ENCODE assay signal across 11 mouse cellular contexts in the genomic region with DNA sequence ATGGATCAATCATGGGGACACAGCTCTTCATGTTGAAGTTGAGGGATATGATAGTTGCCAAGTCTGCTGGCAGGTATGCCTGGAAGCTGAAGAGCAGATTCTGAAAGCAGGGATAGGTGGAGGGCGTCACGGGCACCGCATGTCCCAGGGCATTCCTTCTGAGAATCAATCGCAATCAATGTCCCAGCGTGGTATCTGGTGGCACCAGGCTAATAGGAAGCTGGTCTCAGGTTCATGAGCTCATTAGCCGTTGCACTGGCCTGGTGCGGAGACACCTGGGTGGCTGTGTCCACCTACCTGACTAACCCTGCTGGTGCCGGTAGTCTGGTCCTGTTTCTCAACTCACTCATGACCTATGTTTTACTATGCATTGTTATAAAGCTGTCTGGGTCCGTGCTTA. TPM values are rescaled to one million over a fixed set of nuclear protein-coding genes. Genes with fewer than 3 reads are reported as not detected.
A peak's percentile ranks its signal among the peaks of the same experiment; 100 is the strongest.
DNase-seq lines count a peak whose midpoint lies in the region; ATAC-seq lines count a peak whose summit lies in the region.
"Had no signal": no experiment of that assay in that cellular context is flagged by ENCODE, and none has a peak within 500 bp of the region (broad histone marks: within the 10 kb centered on the region; RNA-seq: fewer than 3 reads in every experiment).

No protein-coding gene starts in this region.

- DNase-seq in forebrain, embryonic 11.5 days (ENCODE audit: low spot score), result no peak
- DNase-seq in hindbrain, embryonic 14.5 days (ENCODE audit: low spot score), result no peak
- peak; percentile 17 for DNase-seq in embryonic facial prominence, embryonic 10.5 days (ENCODE audit: low spot score)
- peak; percentile 68 for DNase-seq in limb, embryonic 11.5 days (ENCODE audit: low spot score)
- no peak for DNase-seq in spleen, adult 12 weeks (ENCODE audit: low spot score)
- DNase-seq in Muller cell, postnatal 12 days (ENCODE audit: inconsistent ontology term), result no peak

- no peak overlapping the region for H3K4me2 ChIP-seq in forebrain, embryonic 12.5 days
- H3K4me2 ChIP-seq in forebrain, embryonic 11.5 days (ENCODE audit: low read depth, low read length, severe bottlenecking), result no peak overlapping the region
- no peak overlapping the region for H3K4me2 ChIP-seq in hindbrain, embryonic 13.5 days
- H3K4me2 ChIP-seq in hindbrain, embryonic 14.5 days (replicated peaks), result no peak overlapping the region
- H3K4me2 ChIP-seq in limb, embryonic 11.5 days (ENCODE audit: low read depth, severe bottlenecking), result no peak overlapping the region
- H3K4me2 ChIP-seq: liver, embryonic 12.5 days had no signal

- 0 out of 2 replicates have a peak, but pooled peaks have one; percentile 39 for ATAC-seq in forebrain, embryonic 12.5 days (ENCODE audit: low FRiP score)
- no peak for ATAC-seq in forebrain, embryonic 11.5 days (replicated peaks; ENCODE audit: low FRiP score)
- ATAC-seq in hindbrain, embryonic 13.5 days (ENCODE audit: low FRiP score), result peak; percentile 43; the same call in 1 of the 2 replicates
- no peak for ATAC-seq in hindbrain, embryonic 14.5 days (ENCODE audit: low FRiP score)
- peak; percentile 63 for ATAC-seq in limb, embryonic 11.5 days (ENCODE audit: insufficient number of reproducible peaks, low FRiP score, low TSS enrichment, low read depth)
- ATAC-seq: midbrain, embryonic 16.5 days had no signal

- no peaks in the 10 kb centered on the region for H3K36me3 ChIP-seq in forebrain, embryonic 12.5 days (replicated peaks)
- no peaks in the 10 kb centered on the region for H3K36me3 ChIP-seq in forebrain, embryonic 11.5 days (ENCODE audit: control insufficient read depth, insufficient read depth, low read length)
- H3K36me3 ChIP-seq in hindbrain, embryonic 13.5 days, result peaks cover 3% of the 10 kb centered on the region; the same call in 1 of the 2 replicates
- no peaks in the 10 kb centered on the region for H3K36me3 ChIP-seq in hindbrain, embryonic 14.5 days (replicated peaks; ENCODE audit: control insufficient read depth, insufficient read depth)
- peaks cover 42% of the 10 kb centered on the region for H3K36me3 ChIP-seq in embryonic facial prominence, embryonic 10.5 days (replicated peaks)
- no peaks in the 10 kb centered on the region for H3K36me3 ChIP-seq in limb, embryonic 11.5 days (ENCODE audit: control insufficient read depth, insufficient read depth, low read length)
- H3K36me3 ChIP-seq: G1E had no signal

- H3K4me1 ChIP-seq in forebrain, embryonic 12.5 days, result no peaks in the 10 kb centered on the region
- no peaks in the 10 kb centered on the region for H3K4me1 ChIP-seq in forebrain, embryonic 11.5 days (replicated peaks; ENCODE audit: control insufficient read depth, insufficient read depth, low read length)
- H3K4me1 ChIP-seq in hindbrain, embryonic 13.5 days (replicated peaks), result peaks cover 6% of the 10 kb centered on the region; the same call in 1 of the 2 replicates
- H3K4me1 ChIP-seq in hindbrain, embryonic 14.5 days (replicated peaks; ENCODE audit: control insufficient read depth, insufficient read depth, low read length), result no peaks in the 10 kb centered on the region
- H3K4me1 ChIP-seq in embryonic facial prominence, embryonic 10.5 days, result peaks cover 11% of the 10 kb centered on the region
- H3K4me1 ChIP-seq in limb, embryonic 11.5 days (ENCODE audit: control insufficient read depth, insufficient read depth, low read length), result no peaks in the 10 kb centered on the region; the same call in 1 of the 2 replicates
- H3K4me1 ChIP-seq: liver, embryonic 12.5 days had no signal

- no peak overlapping the region for H3K4me3 ChIP-seq in forebrain, embryonic 12.5 days (replicated peaks)
- H3K4me3 ChIP-seq in forebrain, embryonic 11.5 days (ENCODE audit: low read depth, low read length), result no peak overlapping the region
- H3K4me3 ChIP-seq in hindbrain, embryonic 13.5 days, result no peak overlapping the region
- H3K4me3 ChIP-seq in hindbrain, embryonic 14.5 days (replicated peaks; ENCODE audit: low read length), result no peak overlapping the region
- H3K4me3 ChIP-seq in embryonic facial prominence, embryonic 10.5 days, result no peak overlapping the region
- H3K4me3 ChIP-seq in limb, embryonic 11.5 days (ENCODE audit: low read depth, low read length), result no peak overlapping the region
- H3K4me3 ChIP-seq: liver, embryonic 12.5 days had no signal

- no peak overlapping the region for H3K9ac ChIP-seq in forebrain, embryonic 12.5 days
- no peak overlapping the region for H3K9ac ChIP-seq in forebrain, embryonic 11.5 days (ENCODE audit: low read length)
- H3K9ac ChIP-seq in hindbrain, embryonic 13.5 days, result no peak overlapping the region
- no peak overlapping the region for H3K9ac ChIP-seq in hindbrain, embryonic 14.5 days
- no peak overlapping the region for H3K9ac ChIP-seq in limb, embryonic 11.5 days (ENCODE audit: low read length)
- H3K9ac ChIP-seq: liver, embryonic 12.5 days had no signal

- 80% methylated on average over 9 of the region's 9 CpGs for WGBS in forebrain, embryonic 12.5 days
- 76% methylated on average over 9 of the region's 9 CpGs for WGBS in forebrain, embryonic 11.5 days
- WGBS in hindbrain, embryonic 13.5 days, result 68% methylated on average over 9 of the region's 9 CpGs
- 77% methylated on average over 9 of the region's 9 CpGs for WGBS in hindbrain, embryonic 14.5 days
- 77% methylated on average over 9 of the region's 9 CpGs for WGBS in embryonic facial prominence, embryonic 10.5 days
- WGBS in limb, embryonic 11.5 days, result 12% methylated on average over 9 of the region's 9 CpGs

- H3K27me3 ChIP-seq in forebrain, embryonic 12.5 days, result no peaks in the 10 kb centered on the region
- H3K27me3 ChIP-seq in forebrain, embryonic 11.5 days (ENCODE audit: control insufficient read depth, insufficient read depth, low read length), result no peaks in the 10 kb centered on the region
- no peaks in the 10 kb centered on the region for H3K27me3 ChIP-seq in hindbrain, embryonic 13.5 days
- no peaks in the 10 kb centered on the region for H3K27me3 ChIP-seq in hindbrain, embryonic 14.5 days (ENCODE audit: control insufficient read depth, insufficient read depth, low read length)
- H3K27me3 ChIP-seq in embryonic facial prominence, embryonic 10.5 days (replicated peaks; ENCODE audit: low read depth, poor library complexity, severe bottlenecking), result no peaks in the 10 kb centered on the region
- H3K27me3 ChIP-seq in limb, embryonic 11.5 days (ENCODE audit: control insufficient read depth, insufficient read depth, low read length), result no peaks in the 10 kb centered on the region
- H3K27me3 ChIP-seq: liver, embryonic 12.5 days had no signal

- H3K27ac ChIP-seq in forebrain, embryonic 12.5 days, result no peak overlapping the region
- no peak overlapping the region for H3K27ac ChIP-seq in forebrain, embryonic 11.5 days (ENCODE audit: low read depth, low read length)
- peak overlapping the region; percentile 46; the same call in 1 of the 2 replicates for H3K27ac ChIP-seq in hindbrain, embryonic 13.5 days
- H3K27ac ChIP-seq in hindbrain, embryonic 14.5 days, result no peak overlapping the region
- H3K27ac ChIP-seq in embryonic facial prominence, embryonic 10.5 days (replicated peaks), result no peak overlapping the region
- H3K27ac ChIP-seq in limb, embryonic 11.5 days (replicated peaks; ENCODE audit: low read depth, low read length), result peak overlapping the region; percentile 43; the same call in 1 of the 2 replicates
- H3K27ac ChIP-seq: liver, embryonic 12.5 days had no signal

- no peaks in the 10 kb centered on the region for H3K9me3 ChIP-seq in forebrain, embryonic 12.5 days
- no peaks in the 10 kb centered on the region for H3K9me3 ChIP-seq in forebrain, embryonic 11.5 days (ENCODE audit: control insufficient read depth, low read length)
- no peaks in the 10 kb centered on the region for H3K9me3 ChIP-seq in hindbrain, embryonic 13.5 days
- no peaks in the 10 kb centered on the region for H3K9me3 ChIP-seq in hindbrain, embryonic 14.5 days (ENCODE audit: control insufficient read depth, low read length)
- H3K9me3 ChIP-seq in embryonic facial prominence, embryonic 10.5 days, result peaks cover 9% of the 10 kb centered on the region
- H3K9me3 ChIP-seq in limb, embryonic 11.5 days (ENCODE audit: control insufficient read depth, low read length), result peaks cover 5% of the 10 kb centered on the region; the same call in 1 of the 2 replicates

RNA-seq across cellular contexts. Expression of a gene that starts 19.3 kb away (rescaled TPM):
- 9.0 and 11.0 TPM in 2 replicates for polyA plus RNA-seq in forebrain, embryonic 12.5 days (2016; fragmentation: Nextera tagmentation; extraction: Ambion mirVana)
- 11.6 and 12.4 TPM in 2 replicates for polyA plus RNA-seq in forebrain, embryonic 11.5 days (2014; fragmentation: Nextera tagmentation; extraction: Ambion mirVana)
- polyA plus RNA-seq in hindbrain, embryonic 13.5 days (2015; fragmentation: Nextera tagmentation; extraction: Ambion mirVana), result 14.9 and 15.9 TPM in 2 replicates
- polyA plus RNA-seq in hindbrain, embryonic 14.5 days (2014; fragmentation: Nextera tagmentation; extraction: Ambion mirVana), result 27.2 and 28.8 TPM in 2 replicates
- 17.2 and 20.4 TPM in 2 replicates for polyA plus RNA-seq in embryonic facial prominence, embryonic 10.5 days (2016; fragmentation: Nextera tagmentation; extraction: Ambion mirVana)
- polyA plus RNA-seq in limb, embryonic 11.5 days (2014; fragmentation: Nextera tagmentation; extraction: Ambion mirVana), result 30.0 and 32.6 TPM in 2 replicates
- polyA plus RNA-seq: G1E had no signal

Comparison
In these comparisons a context has a peak if more than half of its experiments do, and no peak if none do; other contexts are left out.
1. ATAC-seq: peak in forebrain, embryonic 12.5 days (single experiment), hindbrain, embryonic 13.5 days (single experiment) and limb, embryonic 11.5 days (single experiment); none in forebrain, embryonic 11.5 days (single experiment) and hindbrain, embryonic 14.5 days (single experiment).
2. H3K27ac ChIP-seq: peak in hindbrain, embryonic 13.5 days (single experiment) and limb, embryonic 11.5 days (single experiment); none in forebrain, embryonic 12.5 days (single experiment), forebrain, embryonic 11.5 days (single experiment), hindbrain, embryonic 14.5 days (single experiment) and embryonic facial prominence, embryonic 10.5 days (single experiment).
3. DNase-seq: peak in embryonic facial prominence, embryonic 10.5 days (single experiment) and limb, embryonic 11.5 days (single experiment); none in forebrain, embryonic 11.5 days (single experiment), hindbrain, embryonic 14.5 days (single experiment), spleen, adult 12 weeks (single experiment) and Muller cell, postnatal 12 days (single experiment).